Mouse (Mus musculus) MEL (cell line): ENCODE data around the gene Gm10320. TPM values are rescaled to one million over a fixed set of nuclear protein-coding genes. Genes with fewer than 3 reads are reported as not detected.

Experiments
- DNase-seq: peaks from one replicate; pipeline ENCODE4 v3.0.0; 2011; ENCODE audit warnings: low read depth, low spot score
- H3K27ac ChIP-seq: 2 replicates; pipeline ENCODE4 v1.5.1; 2012; ENCODE audit warnings: low read depth, mild to moderate bottlenecking, control low read depth, low read length, moderate library complexity; ENCODE audit not compliant: control insufficient read depth
- H3K27me3 ChIP-seq, 2 experiments: fragments of 150-350 bp in 1 of 2; sonication (generic) in 1 of 2; 2 replicates each; pipeline ENCODE4 v1.6.1; 2012; ENCODE audit warnings: low read length in 2 of 2, mild to moderate bottlenecking in 2 of 2, improper control_type of control experiment in 1 of 2, moderate library complexity in 1 of 2; ENCODE audit not compliant: insufficient read depth in 2 of 2, control insufficient read depth in 1 of 2
- H3K36me3 ChIP-seq, 2 experiments: 2 replicates each; pipeline ENCODE4 v1.6.1; 2012 to 2014; ENCODE audit warnings: low read length in 2 of 2, improper control_type of control experiment in 1 of 2, inconsistent platforms in 1 of 2, mild to moderate bottlenecking in 1 of 2; ENCODE audit not compliant: insufficient read depth in 2 of 2, control insufficient read depth in 1 of 2
- H3K4me1 ChIP-seq, 2 experiments: fragments of 150-350 bp in 1 of 2; sonication (generic) in 1 of 2; 2 replicates each; pipeline ENCODE4 v1.6.1; 2012; ENCODE audit warnings: low read length in 2 of 2, improper control_type of control experiment in 1 of 2, mild to moderate bottlenecking in 1 of 2; ENCODE audit not compliant: insufficient read depth in 2 of 2, control insufficient read depth in 1 of 2
- H3K4me3 ChIP-seq, 2 experiments: fragments of 150-350 bp in 1 of 2; sonication (generic) in 1 of 2; 2 replicates each; pipeline ENCODE4 v1.5.1; 2012; ENCODE audit warnings: low read depth in 2 of 2, low read length in 2 of 2, mild to moderate bottlenecking in 2 of 2, moderate library complexity in 2 of 2, control low read depth in 1 of 2, improper control_type of control experiment in 1 of 2; ENCODE audit not compliant: control insufficient read depth in 1 of 2, insufficient read depth in 1 of 2
- H3K79me2 ChIP-seq: 2 replicates; pipeline ENCODE4 v1.6.1; 2012; ENCODE audit warnings: mild to moderate bottlenecking, low read length, moderate library complexity; ENCODE audit not compliant: control insufficient read depth, poor library complexity, insufficient read depth
- H3K9ac ChIP-seq: 2 replicates; pipeline ENCODE4 v1.6.1; 2012; ENCODE audit warnings: low read depth, mild to moderate bottlenecking, control low read depth, low read length, moderate library complexity; ENCODE audit not compliant: control insufficient read depth, poor library complexity, severe bottlenecking
- H3K9me3 ChIP-seq: fragments of 150-350 bp; sonication (generic); replicated peaks from 2 replicates; pipeline ENCODE4 v1.6.1; 2012; ENCODE audit warnings: mild to moderate bottlenecking, low read length, improper control_type of control experiment, moderate library complexity; ENCODE audit not compliant: insufficient read depth
- CTCF ChIP-seq, 3 experiments: IDR thresholded peaks in 2 of 3; conservative IDR thresholded peaks in 1 of 3; 2 replicates each; pipeline ENCODE4 v1.5.1; 2011 to 2012; ENCODE audit warnings: low read length in 3 of 3, low read depth in 2 of 3, mild to moderate bottlenecking in 2 of 3, improper control_type of control experiment in 1 of 3, inconsistent platforms in 1 of 3, mixed read lengths in 1 of 3, moderate library complexity in 1 of 3; ENCODE audit not compliant: control insufficient read depth in 1 of 3, insufficient read depth in 1 of 3, poor library complexity in 1 of 3, severe bottlenecking in 1 of 3
- E2F4 ChIP-seq: IDR thresholded peaks from 2 replicates; pipeline ENCODE4 v1.6.1; 2011; ENCODE audit warnings: low read depth, low read length, improper control_type of control experiment, borderline replicate concordance
- HCFC1 ChIP-seq: IDR thresholded peaks from 2 replicates; pipeline ENCODE4 v1.6.1; 2012; ENCODE audit warnings: low read depth, mild to moderate bottlenecking, inconsistent platforms, low read length, improper control_type of control experiment, moderate library complexity
- JUND ChIP-seq: IDR thresholded peaks from 2 replicates; pipeline ENCODE4 v1.6.1; 2011; ENCODE audit warnings: low read depth, mild to moderate bottlenecking, improper control_type of control experiment, low read length
- KAT2A ChIP-seq: conservative IDR thresholded peaks from 2 replicates; pipeline ENCODE4 v1.6.1; 2012; ENCODE audit warnings: low read depth, low read length, improper control_type of control experiment, inconsistent platforms
- MAFK ChIP-seq: IDR thresholded peaks from 2 replicates; pipeline ENCODE4 v1.6.1; 2011; ENCODE audit warnings: low read depth, mild to moderate bottlenecking, low read length, improper control_type of control experiment, borderline replicate concordance
- MAZ ChIP-seq: IDR thresholded peaks from 2 replicates; pipeline ENCODE4 v1.6.1; 2012; ENCODE audit warnings: low read depth, mild to moderate bottlenecking, inconsistent platforms, low read length, improper control_type of control experiment
- MEF2A ChIP-seq: IDR thresholded peaks from 2 replicates; pipeline ENCODE4 v1.6.1; 2014; ENCODE audit warnings: low read depth, mild to moderate bottlenecking, inconsistent platforms, low read length, improper control_type of control experiment; ENCODE audit not compliant: poor library complexity, insufficient replicate concordance, severe bottlenecking; ENCODE audit errors: extremely low read depth
- NELFE ChIP-seq: IDR thresholded peaks from 2 replicates; pipeline ENCODE4 v1.6.1; 2011; ENCODE audit warnings: low read depth, low read length, improper control_type of control experiment
- NRF1 ChIP-seq: IDR thresholded peaks from 2 replicates; pipeline ENCODE4 v1.6.1; 2014; ENCODE audit warnings: low read depth, mild to moderate bottlenecking, inconsistent platforms, low read length, improper control_type of control experiment, moderate library complexity; ENCODE audit not compliant: poor library complexity, insufficient read depth, severe bottlenecking
- RAD21 ChIP-seq: IDR thresholded peaks from 2 replicates; pipeline ENCODE4 v1.6.1; 2011; ENCODE audit warnings: mild to moderate bottlenecking, low read depth, low read length, improper control_type of control experiment
- RCOR1 ChIP-seq: IDR thresholded peaks from 2 replicates; pipeline ENCODE4 v1.6.1; 2012; ENCODE audit warnings: low read depth, mild to moderate bottlenecking, inconsistent platforms, low read length, improper control_type of control experiment
- SMC3 ChIP-seq: IDR thresholded peaks from 2 replicates; pipeline ENCODE4 v1.6.1; 2011; ENCODE audit warnings: low read depth, low read length, improper control_type of control experiment
- TAL1 ChIP-seq: IDR thresholded peaks from 2 replicates; pipeline ENCODE4 v1.6.1; 2012; ENCODE audit warnings: mild to moderate bottlenecking, inconsistent platforms, low read length, moderate library complexity, mixed read lengths
- UBTF ChIP-seq: IDR thresholded peaks from 2 replicates; pipeline ENCODE4 v1.6.1; 2012; ENCODE audit warnings: low read depth, mild to moderate bottlenecking, inconsistent platforms, low read length, improper control_type of control experiment, moderate library complexity, borderline replicate concordance; ENCODE audit not compliant: insufficient read depth
- ZKSCAN1 ChIP-seq: IDR thresholded peaks from 2 replicates; pipeline ENCODE4 v1.6.1; 2012; ENCODE audit warnings: low read depth, mild to moderate bottlenecking, inconsistent platforms, low read length, improper control_type of control experiment, moderate library complexity
- ZMIZ1 ChIP-seq: IDR thresholded peaks from 2 replicates; pipeline ENCODE4 v1.6.1; 2012; ENCODE audit warnings: low read depth, mild to moderate bottlenecking, inconsistent platforms, low read length, improper control_type of control experiment, moderate library complexity
- ZNF384 ChIP-seq: IDR thresholded peaks from 2 replicates; pipeline ENCODE4 v1.6.1; 2012; ENCODE audit warnings: low read depth, mild to moderate bottlenecking, inconsistent platforms, low read length, improper control_type of control experiment
- polyA plus RNA-seq, 2 experiments: library from polyadenylated mRNA; stranded (reverse) in 1 of 2; unstranded in 1 of 2; fragments of >175 nt in 1 of 2; fragments of >200 nt in 1 of 2; gene quantifications; 2 replicates each; pipeline versions ENCODE4 v1.2.1 to v1.2.4; 2012; ENCODE audit warnings: low replicate concordance in 2 of 2, low read depth in 1 of 2; ENCODE audit not compliant: insufficient read length in 2 of 2, insufficient read depth in 1 of 2, missing spikeins in 1 of 2
- total RNA-seq: library from RNA; depleted of rRNA; stranded (reverse); fragments of 300-350 nt; gene quantifications from 2 replicates; pipeline ENCODE4 v1.2.3, GENCODE M21; 2012; rRNA removed

Gm10320 gene
- total RNA-seq (7.7 and 10.5 TPM in 2 replicates), polyA plus RNA-seq (under 1 TPM in 1 of 2 experiments, not detected in 1; 0.29 TPM)

- no peaks in the 10 kb centered on the region for H3K36me3 ChIP-seq
- no peak within 1 kb of the TSS for H3K27ac ChIP-seq
- no peak within 1 kb of the TSS for H3K9ac ChIP-seq
- no peaks in the 10 kb centered on the region for H3K27me3 ChIP-seq
- no peaks in the 10 kb centered on the region for H3K9me3 ChIP-seq
- TF ChIP-seq SMC3 (no peak), E2F4 (no peak), CTCF (IDR thresholded peaks at IDR 0.05 in 2 of 3, conservative IDR thresholded peaks at IDR 0.05 in 1 of 3; ENCODE audit: control insufficient read depth in 1 of 3, insufficient read depth in 1 of 3, low read depth in 2 of 3, low read length in 3 of 3, poor library complexity in 1 of 3, severe bottlenecking in 1 of 3) (no peak), NRF1 (no peak), UBTF (no peak), MAZ (no peak), TAL1 (no peak), RCOR1 (no peak)
- TF ChIP-seq, all 39 proteins: peak for 0
- Histone ChIP-seq H3K4me3 (no peak within 1 kb of the TSS), H3K4me1 (no peaks in the 10 kb centered on the region), H3K79me2 (no peaks in the 10 kb centered on the region)
- DNase-seq: no peak
Measured at GRCm38 (mm10) chr13:98491909-98492308, at the start of gene Gm10320. Gene Gm10320 (minus strand): TSS chr13:98492001.

GRCm38 (mm10) chr13:98541601-98542000 lies 49.8 kb upstream of the Gm10320 start:
- H3K9me3 ChIP-seq: no peaks in the 10 kb centered on the region
- H3K4me1 ChIP-seq: no peaks in the 10 kb centered on the region
- H3K4me3 ChIP-seq: no peak overlapping the region
- no peaks in the 10 kb centered on the region for H3K36me3 ChIP-seq
- DNase-seq: no peak
- H3K79me2 ChIP-seq: no peaks in the 10 kb centered on the region
- no peak for TF ChIP-seq MAZ
- TF ChIP-seq KAT2A: no peak
- TF ChIP-seq ZNF384: no peak
- TF ChIP-seq MEF2A: no peak
- TF ChIP-seq HCFC1: no peak
- no peak for TF ChIP-seq MAFK
- no peak for TF ChIP-seq ZKSCAN1
- TF ChIP-seq ZMIZ1: no peak
- TF ChIP-seq JUND: no peak
- TF ChIP-seq RAD21: no peak
- no peak for TF ChIP-seq NELFE
- TF ChIP-seq UBTF: no peak
- TF ChIP-seq, all 39 proteins: peak for 0
- H3K9ac ChIP-seq: no peak overlapping the region
- H3K27me3 ChIP-seq: no peaks in the 10 kb centered on the region
- no peak overlapping the region for H3K27ac ChIP-seq
